Mouse (Mus musculus): ENCODE measurements around the gene Kcnip4.

Kcnip4 gene

DNA sequence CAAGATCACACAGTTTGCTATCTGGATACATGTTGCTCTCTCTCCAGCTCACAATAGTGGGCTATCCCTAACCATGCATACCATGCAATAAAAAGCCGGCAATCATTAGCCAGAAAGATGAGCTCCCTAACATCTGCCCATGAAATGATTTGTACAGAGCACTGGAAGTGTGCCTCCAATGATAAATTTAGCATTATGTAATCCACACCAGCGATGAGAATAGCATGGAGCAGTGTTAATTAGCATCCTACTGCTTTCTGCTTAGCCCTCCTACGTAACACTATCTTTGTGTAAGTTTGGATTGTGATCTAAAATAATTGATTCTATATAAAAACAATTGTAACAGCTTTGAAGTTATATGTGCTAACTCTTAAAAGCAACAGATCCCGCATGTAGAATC, 268.7 kb downstream of the Kcnip4 start:
- in situ Hi-C loops (cut with MboI, MseI), result no loop called here

DNA sequence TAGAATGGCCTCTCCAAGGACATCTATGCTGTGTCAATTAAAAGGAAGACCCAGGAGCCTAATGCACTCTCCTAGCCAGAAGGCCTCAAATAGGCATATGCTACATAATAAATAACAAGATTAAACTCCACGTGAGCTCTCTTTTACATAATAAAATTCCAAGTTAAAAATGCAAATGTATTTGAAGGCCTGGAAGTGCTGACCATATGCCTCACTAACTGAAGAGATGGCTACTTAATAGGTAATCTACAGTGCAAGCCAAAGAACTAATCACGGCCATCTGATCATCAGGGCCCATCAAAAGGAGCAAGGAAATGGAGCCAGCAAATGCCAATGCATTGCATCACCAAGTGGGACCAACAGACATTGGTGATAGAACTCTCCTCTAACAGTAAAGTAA, 277.6 kb downstream of the Kcnip4 start:
- in situ Hi-C loops (cut with MboI, MseI), result no loop called here

DNA sequence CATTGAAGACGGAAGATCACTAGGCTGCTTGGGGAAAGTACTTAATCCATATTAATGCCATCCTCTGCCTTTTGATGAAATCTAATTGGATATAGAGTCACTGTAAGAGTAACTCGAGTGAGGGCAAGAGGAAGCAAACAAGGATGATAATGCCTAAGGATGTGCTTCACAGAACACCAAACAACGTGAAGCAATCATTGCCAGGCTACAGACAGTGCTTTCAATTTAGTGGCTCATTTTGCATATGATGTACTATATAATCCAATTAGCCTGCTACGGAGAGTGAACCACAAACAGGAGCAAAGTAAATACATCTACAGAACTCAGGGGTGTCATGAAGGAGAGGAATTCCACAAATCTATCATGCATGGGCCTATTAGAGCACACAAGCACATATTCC, 280.3 kb downstream of the Kcnip4 start:
- in situ Hi-C loops (cut with MboI, MseI), result no loop called here

DNA sequence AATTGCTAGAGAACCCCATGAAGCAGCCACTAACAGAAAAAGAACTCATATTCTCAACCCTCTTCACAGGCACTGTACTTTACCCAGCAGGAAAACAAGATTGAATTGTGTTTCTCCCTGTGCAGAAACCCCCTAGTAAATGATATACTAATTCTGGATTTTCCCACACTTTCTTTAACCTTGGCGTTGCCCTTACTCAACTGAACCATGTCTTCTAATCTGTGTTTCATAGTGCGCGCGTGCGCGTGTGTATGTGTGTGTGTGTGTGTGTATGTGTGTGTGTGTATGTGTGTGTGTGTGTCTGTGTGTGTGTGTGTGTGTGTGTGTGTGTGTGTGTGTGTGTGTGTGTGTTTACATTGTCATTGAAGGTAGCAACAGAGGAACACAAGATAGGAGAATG, 283.0 kb downstream of the Kcnip4 start:
- in situ Hi-C loops (cut with MboI, MseI), result no loop called here

DNA sequence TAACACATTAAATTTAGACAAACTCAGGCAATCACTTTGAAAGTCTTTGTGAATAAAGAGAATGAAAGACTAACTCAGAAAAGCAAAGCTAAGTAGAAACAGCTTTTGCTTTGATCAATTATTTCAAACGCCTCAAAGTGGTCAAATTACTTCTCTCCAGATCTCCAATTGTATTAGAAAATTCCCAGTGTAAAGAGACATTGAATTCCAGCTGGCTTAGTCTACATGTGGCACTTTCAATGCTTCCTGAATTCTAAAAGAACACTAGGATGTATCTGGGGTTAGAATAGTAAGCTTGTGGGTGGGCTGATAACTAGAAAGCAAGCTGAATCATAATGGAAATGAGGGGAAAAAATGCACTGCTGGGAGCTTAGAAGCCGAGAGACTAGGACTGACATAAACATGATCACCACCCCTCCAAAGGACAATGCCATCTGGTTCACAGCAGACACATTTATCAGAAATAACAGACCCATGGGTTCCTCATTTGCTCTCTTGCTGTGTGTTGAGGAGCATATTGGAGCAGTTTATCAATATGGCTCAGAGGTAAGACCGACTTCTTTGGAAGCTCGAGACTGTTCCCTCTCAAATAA, 323.4 kb downstream of the Kcnip4 start:
- in situ Hi-C loops (cut with MboI, MseI), result no loop called here

DNA sequence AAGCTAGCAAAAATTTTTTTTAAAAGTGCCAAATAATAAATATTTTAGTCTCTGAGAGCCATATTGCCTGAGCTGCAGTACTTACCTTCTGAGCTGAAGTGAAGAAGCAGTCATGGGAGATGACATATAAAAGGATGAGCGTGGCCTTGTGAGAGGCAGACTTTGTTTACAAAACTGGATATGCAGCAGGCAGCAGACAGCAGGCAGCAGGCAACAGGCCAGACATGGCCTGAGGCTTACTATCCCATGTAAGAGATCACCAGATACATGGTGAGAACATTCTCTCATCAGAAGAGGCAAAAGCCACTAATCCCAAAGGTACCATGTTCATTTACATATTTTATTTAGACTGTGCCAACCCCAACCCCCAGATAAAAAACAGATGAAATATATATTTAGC, 336.5 kb downstream of the Kcnip4 start:
- in situ Hi-C loops (cut with MboI, MseI), result no loop called here

DNA sequence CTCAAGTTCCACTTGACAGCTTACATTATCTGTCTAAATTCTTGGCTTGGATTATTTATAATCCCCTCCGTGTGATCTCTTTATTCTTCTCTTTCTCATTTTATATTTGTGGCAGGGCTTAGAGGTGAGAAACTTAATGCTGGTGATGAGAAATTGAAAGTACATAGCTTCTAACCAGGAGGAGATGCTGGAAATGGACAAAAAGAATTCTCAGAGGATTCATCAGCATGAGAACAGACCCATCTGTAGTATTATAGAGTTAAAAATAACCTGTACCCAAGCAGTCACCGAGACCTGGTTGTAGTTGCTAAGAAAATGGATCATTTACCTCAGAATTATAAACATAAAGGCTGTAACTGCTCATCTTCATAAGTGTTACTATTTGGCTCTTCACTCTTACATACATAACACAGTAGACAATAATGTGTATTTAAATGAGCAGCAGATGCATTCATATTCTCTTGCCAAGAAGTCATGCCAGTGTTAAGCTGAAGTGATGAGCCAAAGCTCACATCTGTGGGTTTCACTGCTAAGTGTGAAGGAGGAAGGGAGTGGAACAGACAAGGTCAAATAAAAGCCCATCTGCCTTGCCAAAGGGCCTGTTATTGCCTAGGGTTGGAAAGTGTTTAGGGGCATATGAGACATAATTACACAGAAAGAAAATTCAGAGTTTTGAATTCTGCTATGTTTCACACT, 374.4 kb downstream of the Kcnip4 start:
- in situ Hi-C loops (cut with MboI, MseI), result no loop called here

DNA sequence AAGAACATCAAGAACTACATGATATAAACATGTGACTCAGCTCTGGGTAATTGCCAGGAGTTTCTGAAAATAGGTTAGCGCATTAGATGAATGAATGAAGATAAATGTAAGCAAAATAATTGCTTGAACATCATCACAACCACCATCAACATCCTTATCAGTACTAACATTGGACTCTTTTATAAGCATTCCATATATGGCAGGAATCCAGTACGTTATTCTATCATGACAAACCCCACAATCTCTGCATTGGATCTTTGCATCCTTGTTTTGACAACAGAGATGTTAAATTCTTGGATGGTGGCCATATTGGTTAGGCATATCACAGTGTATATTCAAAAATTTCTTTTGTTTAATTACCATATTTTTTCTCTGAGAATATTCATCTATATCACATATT, 375.0 kb downstream of the Kcnip4 start:
- in situ Hi-C loops (cut with MboI, MseI), result no loop called here

DNA sequence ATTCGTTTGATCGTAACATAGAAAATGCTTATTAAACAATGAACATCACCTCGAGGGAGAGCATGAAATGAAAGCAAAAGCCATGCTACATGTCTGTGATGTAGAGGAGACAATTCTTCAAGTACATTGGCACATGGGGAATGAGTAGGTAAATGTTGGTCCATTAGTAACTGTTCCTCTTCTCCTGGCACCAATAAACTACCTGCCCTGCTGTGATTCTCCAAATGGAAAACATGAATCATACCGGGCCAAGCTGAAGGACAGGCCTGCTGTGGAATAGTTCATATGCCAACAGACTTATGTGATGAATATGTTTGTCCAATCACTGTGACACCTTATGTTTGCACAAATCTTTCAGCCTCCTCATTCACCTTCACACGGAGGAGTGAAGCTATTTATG, 429.3 kb downstream of the Kcnip4 start:
- in situ Hi-C loops (cut with MboI, MseI), result loop anchor here (10.0 to 25.0 kb wide), 2 partner anchors 259 to 867 kb away; no protein-coding TSS in a partner anchor

DNA sequence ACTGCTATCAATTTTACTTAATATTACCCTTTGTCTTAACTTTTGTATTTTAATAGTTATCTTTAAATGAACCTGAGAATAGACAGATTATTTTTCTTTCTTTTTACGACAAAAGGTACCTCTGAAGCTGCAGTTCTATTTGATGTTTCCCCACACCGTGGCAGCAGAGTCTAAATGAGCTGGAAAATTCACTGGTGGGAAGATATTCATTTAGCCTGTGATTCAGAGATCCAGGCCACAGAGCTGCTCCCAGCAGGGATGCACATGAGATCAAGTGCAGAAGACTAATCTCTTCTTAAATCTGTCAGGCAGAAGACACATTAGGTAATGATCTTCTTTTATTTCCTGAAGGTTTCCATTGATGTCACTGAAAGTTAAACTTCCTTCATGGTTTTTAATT, 429.8 kb downstream of the Kcnip4 start:
- in situ Hi-C loops (cut with MboI, MseI), result loop anchor here (10.0 to 25.0 kb wide), 2 partner anchors 260 to 867 kb away; no protein-coding TSS in a partner anchor

DNA sequence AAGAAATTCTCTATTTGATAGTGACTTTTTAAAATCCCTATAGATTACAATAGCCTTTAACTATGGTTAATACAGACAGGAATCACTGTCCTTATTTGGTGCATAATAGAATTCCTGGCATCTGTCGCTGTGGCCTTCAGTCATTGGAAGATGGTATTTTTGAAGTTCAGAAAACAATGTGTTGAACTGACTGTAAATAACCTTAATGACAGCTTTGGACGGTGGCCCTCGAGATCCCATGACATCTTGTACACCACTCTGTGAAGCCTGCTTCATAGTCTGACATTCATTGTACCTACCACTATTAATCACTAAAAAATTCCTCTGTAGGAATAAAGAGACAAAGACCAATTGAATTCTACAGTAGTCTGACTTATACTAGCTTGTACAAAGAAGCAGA, 430.4 kb downstream of the Kcnip4 start:
- in situ Hi-C loops (cut with MboI, MseI), result loop anchor here (10.0 to 25.0 kb wide), 2 partner anchors 260 to 868 kb away; no protein-coding TSS in a partner anchor

DNA sequence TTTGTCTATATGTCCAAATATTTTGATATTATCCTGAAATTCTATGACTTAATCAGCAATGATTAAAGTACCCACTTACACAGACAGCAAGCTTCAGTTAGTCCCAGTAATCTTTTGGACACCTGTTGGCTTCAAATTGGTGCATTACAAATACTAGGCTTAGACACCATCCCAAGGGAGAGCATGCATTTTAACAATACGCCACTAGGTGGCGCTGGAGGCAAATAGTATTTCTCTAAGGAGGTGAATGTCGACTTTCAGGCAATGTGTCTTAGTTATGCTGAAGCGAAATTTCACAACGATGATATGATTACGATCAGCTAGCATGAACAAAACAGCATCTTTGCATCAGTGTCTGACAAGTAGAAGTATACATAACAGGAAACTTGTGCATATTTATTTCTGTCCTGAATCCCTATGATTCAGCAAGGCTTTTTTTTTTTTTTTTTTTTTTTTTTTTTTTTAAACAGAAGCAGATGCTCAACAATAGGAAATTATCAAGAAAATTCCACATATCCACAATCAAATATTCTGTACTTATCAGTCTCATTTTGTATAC, 434.5 kb downstream of the Kcnip4 start:
- in situ Hi-C loops (cut with MboI, MseI), result loop anchor here (10.0 to 25.0 kb wide), 2 partner anchors 265 to 872 kb away; no protein-coding TSS in a partner anchor

DNA sequence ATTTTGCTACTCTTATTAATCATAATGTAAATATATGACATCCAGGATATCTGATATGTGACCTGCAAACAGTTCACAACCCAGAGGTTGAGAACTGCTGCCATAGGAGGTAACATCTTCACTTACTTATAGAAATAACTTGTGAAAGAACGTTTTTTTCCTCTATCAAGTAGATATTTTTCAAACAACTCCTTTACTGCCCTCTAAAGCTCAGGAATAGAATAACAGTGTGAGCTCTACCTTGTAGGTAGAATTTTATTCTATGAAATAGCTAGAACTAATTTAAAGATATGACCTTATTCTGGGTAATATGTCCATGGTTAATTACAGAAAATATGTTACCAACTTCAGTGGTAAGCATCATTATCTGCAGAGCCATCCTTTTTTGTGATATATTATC, 459.1 kb downstream of the Kcnip4 start:
- in situ Hi-C loops (cut with MboI, MseI), result no loop called here

DNA sequence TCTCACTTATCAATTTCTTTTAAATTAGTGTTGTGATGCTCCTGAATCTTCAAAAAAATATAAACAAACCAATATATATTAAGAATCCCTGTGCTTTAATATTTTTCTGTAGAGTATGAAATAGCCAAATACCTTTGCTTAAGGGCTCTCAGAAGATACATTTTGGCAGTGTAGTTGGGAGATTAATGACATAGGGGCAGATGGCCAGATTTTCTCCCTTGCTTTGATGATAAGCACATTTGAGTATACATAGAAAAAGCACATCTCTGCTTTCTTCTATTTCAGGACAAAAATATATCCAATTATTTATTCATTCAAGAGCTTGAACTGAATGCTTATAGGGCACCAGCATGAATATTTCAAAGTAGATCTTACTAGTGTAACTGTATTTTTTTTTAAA, 465.8 kb downstream of the Kcnip4 start:
- in situ Hi-C loops (cut with MboI, MseI), result no loop called here

DNA sequence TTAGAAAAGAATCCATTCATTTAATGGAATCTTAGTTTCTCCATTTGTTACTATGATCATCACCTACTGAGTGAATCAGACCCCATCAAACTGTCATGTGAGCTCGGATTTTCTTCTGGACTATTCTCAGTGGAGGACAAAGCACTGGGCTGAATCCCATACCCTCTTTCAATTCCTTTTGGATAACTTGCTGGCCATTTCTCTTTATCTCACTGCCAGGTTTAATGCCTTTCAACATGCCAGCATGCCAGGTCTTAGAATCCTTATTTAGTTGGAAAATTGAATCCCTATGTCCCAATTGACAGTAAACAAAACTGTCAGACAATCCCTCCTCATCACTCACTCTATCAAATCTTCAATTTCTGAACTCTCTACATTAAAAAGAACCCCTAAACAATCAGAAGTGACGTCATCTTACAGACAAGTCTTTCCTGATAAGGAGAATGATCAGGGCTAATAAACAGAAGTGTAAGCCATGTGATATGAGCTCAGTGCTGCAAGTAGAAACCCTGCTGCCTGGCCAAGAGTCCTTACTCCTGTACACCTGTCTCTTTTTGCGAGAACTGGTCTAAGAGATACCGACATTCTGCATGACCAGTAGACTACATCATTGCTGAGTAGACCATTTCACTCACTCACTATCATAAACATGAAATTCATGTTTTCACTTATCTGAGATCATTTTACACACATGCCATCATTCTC, 466.9 kb downstream of the Kcnip4 start:
- in situ Hi-C loops (cut with MboI, MseI), result no loop called here

DNA sequence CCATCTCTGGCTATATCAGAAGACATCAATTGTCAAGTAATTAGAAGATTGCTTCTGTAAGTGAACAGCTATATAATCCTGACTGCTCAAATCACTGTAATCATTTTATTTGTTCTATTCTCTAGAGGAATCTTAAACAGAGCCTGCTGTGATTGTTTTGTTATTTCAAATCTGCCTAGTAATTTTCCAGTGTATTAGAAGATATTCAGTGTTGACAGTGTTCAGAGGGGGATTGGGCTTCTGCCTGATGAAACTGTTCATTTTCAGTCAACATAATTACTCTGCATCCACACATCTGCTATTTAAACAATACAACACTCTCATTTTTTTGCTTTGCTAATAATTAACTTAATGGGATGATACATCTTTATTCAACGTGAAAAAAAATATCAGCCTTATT, 476.7 kb downstream of the Kcnip4 start:
- in situ Hi-C loops (cut with MboI, MseI), result no loop called here

DNA sequence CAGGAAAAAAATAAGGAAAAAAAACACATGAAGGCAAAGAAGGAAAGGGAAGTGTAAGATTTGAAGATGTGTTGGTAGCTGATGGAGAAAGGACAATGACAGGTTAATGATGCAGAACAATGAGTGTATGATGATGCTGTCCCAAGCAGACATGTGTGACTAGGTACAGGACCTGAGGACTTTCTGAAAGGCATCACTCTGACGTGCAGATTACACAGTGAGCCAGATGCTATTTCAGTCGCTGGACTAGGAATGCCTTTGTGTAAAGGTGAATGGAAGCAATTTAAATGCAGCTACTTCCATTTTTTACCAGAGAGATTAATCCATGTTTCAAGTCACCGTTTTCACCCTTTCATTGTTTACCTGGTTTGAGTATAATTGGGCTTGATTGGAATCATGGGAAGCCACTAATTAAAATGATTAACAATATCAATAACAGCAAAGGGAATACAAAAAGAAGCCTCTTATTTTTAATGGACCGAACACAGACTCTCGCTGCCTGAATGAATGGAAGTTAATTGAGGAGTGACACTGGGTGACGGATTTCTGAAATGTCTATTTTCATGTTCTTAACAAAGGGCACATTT, 483.4 kb downstream of the Kcnip4 start:
- in situ Hi-C loops (cut with MboI, MseI), result no loop called here

DNA sequence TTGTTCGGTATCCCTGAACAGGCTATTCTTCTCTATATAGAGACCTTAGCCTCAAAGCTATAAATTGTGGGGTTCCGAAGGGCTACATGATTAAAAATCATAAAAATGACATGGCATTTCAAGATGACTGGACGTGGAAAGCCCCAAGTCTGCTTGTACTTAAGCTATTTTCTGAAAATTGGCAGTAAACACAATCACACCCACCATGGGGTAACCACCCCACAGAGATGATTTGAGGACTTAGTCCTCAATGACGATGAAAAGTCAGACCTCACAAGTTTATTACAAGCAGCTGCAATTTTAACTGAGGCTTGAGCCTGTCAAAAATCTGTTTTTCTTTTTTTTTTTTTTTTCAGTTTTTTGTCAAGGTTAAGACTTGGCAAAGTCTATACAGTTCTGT, 527.3 kb downstream of the Kcnip4 start:
- in situ Hi-C loops (cut with MboI, MseI), result no loop called here

DNA sequence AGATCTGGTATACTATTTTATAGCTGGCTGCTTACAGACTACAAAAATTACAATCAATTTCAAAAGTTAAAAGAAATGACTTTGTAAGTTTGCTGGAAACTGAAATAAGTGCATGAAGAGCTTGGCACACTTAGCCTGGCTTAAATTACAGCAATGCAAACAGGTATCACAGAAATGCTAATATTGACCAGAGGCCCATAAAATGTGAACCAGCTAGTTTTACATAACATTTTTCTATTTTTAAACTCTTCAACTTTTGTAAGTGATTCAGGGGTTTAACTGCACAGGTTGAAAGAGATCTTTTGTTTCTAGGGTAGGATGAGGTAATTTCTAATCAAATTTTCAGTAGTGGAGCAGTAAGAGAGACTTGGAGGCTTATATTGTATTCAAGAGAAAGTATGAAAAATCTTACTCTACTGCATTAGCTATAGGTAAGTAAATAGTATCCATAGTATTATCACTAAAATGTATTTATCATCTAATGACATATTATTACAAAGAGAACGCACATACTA, 535.5 kb downstream of the Kcnip4 start:
- in situ Hi-C loops (cut with MboI, MseI), result no loop called here

DNA sequence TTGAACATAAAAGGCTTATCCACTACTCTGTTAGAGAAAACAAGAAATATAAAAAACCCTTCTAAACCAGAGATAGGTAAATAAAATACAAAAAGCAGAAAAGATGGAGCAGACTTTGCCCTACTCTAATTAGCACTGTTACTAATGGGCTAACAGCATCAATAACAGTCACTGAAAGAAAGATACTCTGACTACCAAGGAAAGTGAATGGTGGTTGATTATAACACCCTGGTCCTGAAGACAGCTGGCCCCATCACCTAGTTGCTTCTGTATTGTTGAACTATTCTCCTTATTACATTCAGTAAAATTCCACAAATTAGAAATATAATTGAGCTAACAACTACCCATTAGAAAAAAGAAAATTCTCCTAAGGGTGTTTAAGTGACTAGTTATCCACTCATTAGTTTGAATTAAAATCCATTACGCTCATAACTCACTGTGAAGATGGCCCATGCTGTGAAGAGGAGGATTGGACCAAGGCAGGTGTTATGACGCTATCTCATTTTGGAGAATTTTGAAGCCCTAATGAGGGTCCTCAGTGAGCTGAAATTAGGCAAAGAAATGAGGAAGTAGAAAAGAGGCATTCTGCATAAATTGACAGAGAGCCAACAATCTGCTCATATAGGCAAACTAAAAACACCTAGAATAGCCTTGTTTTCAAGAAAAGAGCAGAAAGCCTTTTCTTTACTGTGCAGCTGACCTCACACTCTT, 582.2 kb downstream of the Kcnip4 start:
- in situ Hi-C loops (cut with MboI, MseI), result no loop called here

DNA sequence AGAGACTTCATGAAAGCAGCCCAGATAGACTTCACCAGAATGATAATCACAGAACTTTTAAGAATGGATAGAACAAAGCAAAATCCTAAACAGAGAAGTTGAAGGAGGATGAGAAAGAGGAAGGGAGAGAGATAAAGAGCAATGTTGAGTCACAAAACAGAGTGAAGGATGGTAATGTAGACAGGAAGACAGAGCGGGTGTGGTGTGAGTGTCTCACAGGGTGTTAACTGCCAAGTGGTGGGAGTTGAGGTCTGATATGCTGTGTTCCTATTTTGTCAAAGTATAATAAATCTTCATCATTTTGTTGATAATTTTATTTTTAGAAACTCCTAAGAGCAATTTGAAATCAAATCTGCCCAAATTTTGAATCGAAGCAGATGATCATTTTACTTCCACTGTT, 592.8 kb downstream of the Kcnip4 start:
- in situ Hi-C loops (cut with MboI, MseI), result no loop called here

All from regulatory T cell (primary cell).